Mouse (Mus musculus): ENCODE measurements around the gene Cdk5. TPM values are rescaled to one million over a fixed set of nuclear protein-coding genes. Genes with fewer than 3 reads are reported as not detected.

The Cdk5 gene
- polyA plus RNA-seq, 1 experiment: 76.7 TPM

GRCm38 (mm10) chr5:24389011-24389657, 34.2 kb downstream of the Cdk5 start:
- no peak overlapping the region for H3K4me3 ChIP-seq (ENCODE audit: insufficient read depth, low read length)
- TF ChIP-seq POLR2A (IDR thresholded peaks at IDR 0.05; ENCODE audit: low read depth, low read length) (no peak), CTCF (IDR thresholded peaks at IDR 0.05; ENCODE audit: borderline replicate concordance, insufficient read depth, low read length) (no peak)
- H3K4me1 ChIP-seq (ENCODE audit: control insufficient read depth, insufficient read depth, low read length): no peaks in the 10 kb centered on the region
- H3K27ac ChIP-seq (ENCODE audit: insufficient read depth, low read length): no peak overlapping the region

GRCm38 (mm10) chr5:24388246-24388915, 34.9 kb downstream of the Cdk5 start:
- H3K4me1 ChIP-seq (ENCODE audit: control insufficient read depth, insufficient read depth, low read length): no peaks in the 10 kb centered on the region
- H3K4me3 ChIP-seq (ENCODE audit: insufficient read depth, low read length): peak overlapping the region; percentile 21; the same call in 1 of the 2 replicates
- no peak for TF ChIP-seq POLR2A (IDR thresholded peaks at IDR 0.05; ENCODE audit: low read depth, low read length)
- no peak for TF ChIP-seq CTCF (IDR thresholded peaks at IDR 0.05; ENCODE audit: borderline replicate concordance, insufficient read depth, low read length)
- no peak overlapping the region for H3K27ac ChIP-seq (ENCODE audit: insufficient read depth, low read length)

- H3K27ac ChIP-seq (ENCODE audit: insufficient read depth, low read length): no peak overlapping the region
- no peaks in the 10 kb centered on the region for H3K4me1 ChIP-seq (ENCODE audit: control insufficient read depth, insufficient read depth, low read length)
- peak overlapping the region; percentile 21; the same call in 1 of the 2 replicates for H3K4me3 ChIP-seq (ENCODE audit: insufficient read depth, low read length)
- TF ChIP-seq POLR2A (IDR thresholded peaks at IDR 0.05; ENCODE audit: low read depth, low read length) (no peak), CTCF (IDR thresholded peaks at IDR 0.05; ENCODE audit: borderline replicate concordance, insufficient read depth, low read length) (peak; percentile 41; the same call in 1 of the 2 replicates)
Measured at GRCm38 (mm10) chr5:24387264-24388241, 35.8 kb downstream of the Cdk5 start.

GRCm38 (mm10) chr5:24385887-24386550, 37.3 kb downstream of the Cdk5 start:
- Histone ChIP-seq H3K4me1 (ENCODE audit: control insufficient read depth, insufficient read depth, low read length) (no peaks in the 10 kb centered on the region), H3K4me3 (ENCODE audit: insufficient read depth, low read length) (no peak overlapping the region)

GRCm38 (mm10) chr5:24385374-24385773, 38.0 kb downstream of the Cdk5 start:
- Histone ChIP-seq H3K4me1 (ENCODE audit: control insufficient read depth, insufficient read depth, low read length) (no peaks in the 10 kb centered on the region), H3K27ac (ENCODE audit: insufficient read depth, low read length) (no peak overlapping the region), H3K4me3 (ENCODE audit: insufficient read depth, low read length) (no peak overlapping the region)
- no peak for TF ChIP-seq CTCF (IDR thresholded peaks at IDR 0.05; ENCODE audit: borderline replicate concordance, insufficient read depth, low read length)
- no peak for TF ChIP-seq POLR2A (IDR thresholded peaks at IDR 0.05; ENCODE audit: low read depth, low read length)

More at GRCm38 (mm10) chr5:24385887-24386550, 37.3 kb downstream of the Cdk5 start:
- TF ChIP-seq POLR2A (IDR thresholded peaks at IDR 0.05; ENCODE audit: low read depth, low read length) (no peak), CTCF (IDR thresholded peaks at IDR 0.05; ENCODE audit: borderline replicate concordance, insufficient read depth, low read length) (no peak)
- H3K27ac ChIP-seq (ENCODE audit: insufficient read depth, low read length): no peak overlapping the region

- Histone ChIP-seq H3K27ac (ENCODE audit: insufficient read depth, low read length) (no peak overlapping the region), H3K4me3 (ENCODE audit: insufficient read depth, low read length) (no peak overlapping the region), H3K4me1 (ENCODE audit: control insufficient read depth, insufficient read depth, low read length) (no peaks in the 10 kb centered on the region)
- TF ChIP-seq CTCF (IDR thresholded peaks at IDR 0.05; ENCODE audit: borderline replicate concordance, insufficient read depth, low read length): no peak
- no peak for TF ChIP-seq POLR2A (IDR thresholded peaks at IDR 0.05; ENCODE audit: low read depth, low read length)
Measured at GRCm38 (mm10) chr5:24384407-24384806, 38.9 kb downstream of the Cdk5 start.

- no peak overlapping the region for H3K27ac ChIP-seq (ENCODE audit: insufficient read depth, low read length)
- TF ChIP-seq CTCF (IDR thresholded peaks at IDR 0.05; ENCODE audit: borderline replicate concordance, insufficient read depth, low read length) (peak; percentile 65), POLR2A (IDR thresholded peaks at IDR 0.05; ENCODE audit: low read depth, low read length) (peak; percentile 51)
- H3K4me1 ChIP-seq (ENCODE audit: control insufficient read depth, insufficient read depth, low read length): no peaks in the 10 kb centered on the region
- peak overlapping the region; percentile 32 for H3K4me3 ChIP-seq (ENCODE audit: insufficient read depth, low read length)
Measured at GRCm38 (mm10) chr5:24383026-24383859, 40.1 kb downstream of the Cdk5 start.

GRCm38 (mm10) chr5:24381988-24382387, 41.3 kb downstream of the Cdk5 start:
- Histone ChIP-seq H3K4me3 (ENCODE audit: insufficient read depth, low read length) (no peak overlapping the region), H3K27ac (ENCODE audit: insufficient read depth, low read length) (no peak overlapping the region), H3K4me1 (ENCODE audit: control insufficient read depth, insufficient read depth, low read length) (no peaks in the 10 kb centered on the region)
- TF ChIP-seq CTCF (IDR thresholded peaks at IDR 0.05; ENCODE audit: borderline replicate concordance, insufficient read depth, low read length) (no peak), POLR2A (IDR thresholded peaks at IDR 0.05; ENCODE audit: low read depth, low read length) (no peak)
